Comparison of ENCODE assay signal across 18 mouse cellular contexts in genomic region chrX:52626963-52627716, GRCm38 (mm10). TPM values are rescaled to one million over a fixed set of nuclear protein-coding genes. Genes with fewer than 3 reads are reported as not detected.
A peak's percentile ranks its signal among the peaks of the same experiment; 100 is the strongest.
DNase-seq lines count a peak whose midpoint lies in the region; ATAC-seq and TF ChIP-seq lines count a peak whose summit lies in the region.
"Had no signal": no experiment of that assay in that cellular context is flagged by ENCODE, and none has a peak within 500 bp of the region (broad histone marks: within the 10 kb centered on the region; RNA-seq: fewer than 3 reads in every experiment).

No protein-coding gene starts in this region.

- DNase-seq in intestine, embryonic 14.5 days (ENCODE audit: low spot score): no peak
- peak; percentile 47 for DNase-seq in midbrain, embryonic 11.5 days (ENCODE audit: low spot score, missing footprints)
- no peak for DNase-seq in cerebellum, adult 11 months
- DNase-seq: adrenal gland, postnatal 10 days; cerebellum, adult 8-10 months; gastrocnemius, postnatal 25 days; layer of hippocampus, postnatal 36 days; midbrain, embryonic 14.5 days; thymus, postnatal 25 days had no signal

- no peak for TF ChIP-seq CTCF in intestine, postnatal 0 days (IDR thresholded peaks at IDR 0.05; ENCODE audit: low read depth)
- TF ChIP-seq CTCF in embryonic fibroblast, embryonic 13.5 days (IDR thresholded peaks at IDR 0.05; ENCODE audit: borderline replicate concordance, insufficient read depth, low read length): no peak

- no peaks in the 10 kb centered on the region for H3K36me3 ChIP-seq in intestine, embryonic 14.5 days (ENCODE audit: control insufficient read depth, insufficient read depth, low read length)
- H3K36me3 ChIP-seq in intestine, postnatal 0 days (ENCODE audit: control insufficient read depth, insufficient read depth): no peaks in the 10 kb centered on the region
- no peaks in the 10 kb centered on the region for H3K36me3 ChIP-seq in midbrain, embryonic 11.5 days (ENCODE audit: control insufficient read depth, insufficient read depth, low read length)
- no peaks in the 10 kb centered on the region for H3K36me3 ChIP-seq in midbrain, embryonic 13.5 days
- no peaks in the 10 kb centered on the region for H3K36me3 ChIP-seq in stomach, embryonic 15.5 days
- H3K36me3 ChIP-seq: hindbrain, embryonic 10.5 days had no signal

- no peak for ATAC-seq in intestine, embryonic 14.5 days (replicated peaks; ENCODE audit: low FRiP score, low TSS enrichment, low read depth)
- no peak for ATAC-seq in intestine, postnatal 0 days
- ATAC-seq in midbrain, embryonic 11.5 days (ENCODE audit: low FRiP score): no peak
- ATAC-seq in midbrain, embryonic 13.5 days: no peak
- ATAC-seq in stomach, embryonic 15.5 days (ENCODE audit: insufficient read depth, low FRiP score, low read depth): no peak
- no peak for ATAC-seq in granulocyte monocyte progenitor cell, adult 5-6 weeks (replicated peaks; ENCODE audit: poor library complexity, severe bottlenecking)
- ATAC-seq: CD4-positive, CD25-positive, alpha-beta regulatory T cell, adult 4 months had no signal

- 43% methylated on average over 5 of the region's 6 CpGs for WGBS in intestine, embryonic 14.5 days
- WGBS in intestine, postnatal 0 days: 60% methylated on average over 6 of the region's 6 CpGs
- WGBS in midbrain, embryonic 11.5 days: 63% methylated on average over 6 of the region's 6 CpGs
- 71% methylated on average over 6 of the region's 6 CpGs for WGBS in midbrain, embryonic 13.5 days
- 49% methylated on average over 6 of the region's 6 CpGs for WGBS in stomach, embryonic 15.5 days

- no peaks in the 10 kb centered on the region for H3K27me3 ChIP-seq in intestine, embryonic 14.5 days (replicated peaks; ENCODE audit: control insufficient read depth, insufficient read depth, low read length)
- no peaks in the 10 kb centered on the region for H3K27me3 ChIP-seq in intestine, postnatal 0 days (replicated peaks; ENCODE audit: control insufficient read depth, insufficient read depth, low read length)
- H3K27me3 ChIP-seq in midbrain, embryonic 11.5 days (ENCODE audit: control insufficient read depth, insufficient read depth, low read length): no peaks in the 10 kb centered on the region
- peaks cover 7% of the 10 kb centered on the region; the same call in 1 of the 2 replicates for H3K27me3 ChIP-seq in midbrain, embryonic 13.5 days
- no peaks in the 10 kb centered on the region for H3K27me3 ChIP-seq in stomach, embryonic 15.5 days (replicated peaks)

- no peaks in the 10 kb centered on the region for H3K9me3 ChIP-seq in intestine, embryonic 14.5 days (ENCODE audit: control insufficient read depth, low read length)
- H3K9me3 ChIP-seq in intestine, postnatal 0 days (ENCODE audit: control insufficient read depth): no peaks in the 10 kb centered on the region
- H3K9me3 ChIP-seq in midbrain, embryonic 11.5 days (ENCODE audit: control insufficient read depth, low read length): no peaks in the 10 kb centered on the region
- no peaks in the 10 kb centered on the region for H3K9me3 ChIP-seq in midbrain, embryonic 13.5 days
- H3K9me3 ChIP-seq in stomach, embryonic 15.5 days: no peaks in the 10 kb centered on the region
- H3K9me3 ChIP-seq: hindbrain, embryonic 10.5 days had no signal

- H3K4me2 ChIP-seq in intestine, embryonic 14.5 days (ENCODE audit: low read length): no peak overlapping the region
- H3K4me2 ChIP-seq in intestine, postnatal 0 days (replicated peaks; ENCODE audit: low read depth): no peak overlapping the region
- H3K4me2 ChIP-seq in midbrain, embryonic 11.5 days: no peak overlapping the region
- no peak overlapping the region for H3K4me2 ChIP-seq in midbrain, embryonic 13.5 days (replicated peaks)
- H3K4me2 ChIP-seq in stomach, embryonic 15.5 days: no peak overlapping the region

- H3K4me3 ChIP-seq in intestine, embryonic 14.5 days (ENCODE audit: low read depth, low read length): no peak overlapping the region
- H3K4me3 ChIP-seq in intestine, postnatal 0 days (ENCODE audit: low read depth, low read length): no peak overlapping the region
- no peak overlapping the region for H3K4me3 ChIP-seq in midbrain, embryonic 11.5 days (ENCODE audit: low read depth, low read length)
- no peak overlapping the region for H3K4me3 ChIP-seq in midbrain, embryonic 13.5 days (replicated peaks)
- no peak overlapping the region for H3K4me3 ChIP-seq in embryonic fibroblast, embryonic 13.5 days (ENCODE audit: insufficient read depth, low read length)
- H3K4me3 ChIP-seq in stomach, embryonic 15.5 days (replicated peaks): no peak overlapping the region
- H3K4me3 ChIP-seq: hindbrain, embryonic 10.5 days had no signal

- H3K4me1 ChIP-seq in intestine, embryonic 14.5 days (replicated peaks; ENCODE audit: control insufficient read depth, insufficient read depth, low read length): peaks cover 15% of the 10 kb centered on the region; the same call in 1 of the 2 replicates
- no peaks in the 10 kb centered on the region; the same call in 1 of the 2 replicates for H3K4me1 ChIP-seq in intestine, postnatal 0 days (replicated peaks; ENCODE audit: control insufficient read depth, insufficient read depth, low read length)
- H3K4me1 ChIP-seq in midbrain, embryonic 11.5 days (ENCODE audit: control insufficient read depth, insufficient read depth, low read length): no peaks in the 10 kb centered on the region; the same call in 1 of the 2 replicates
- H3K4me1 ChIP-seq in midbrain, embryonic 13.5 days (replicated peaks): no peaks in the 10 kb centered on the region
- peaks cover 7% of the 10 kb centered on the region; the same call in 1 of the 2 replicates for H3K4me1 ChIP-seq in embryonic fibroblast, embryonic 13.5 days (ENCODE audit: control insufficient read depth, insufficient read depth, low read length)
- H3K4me1 ChIP-seq in stomach, embryonic 15.5 days: no peaks in the 10 kb centered on the region; the same call in 1 of the 2 replicates

- TF ChIP-seq POLR2A in embryonic fibroblast, embryonic 13.5 days (IDR thresholded peaks at IDR 0.05; ENCODE audit: low read depth, low read length): no peak

- no peak overlapping the region for H3K9ac ChIP-seq in intestine, embryonic 14.5 days (ENCODE audit: low read length)
- no peak overlapping the region for H3K9ac ChIP-seq in intestine, postnatal 0 days (ENCODE audit: low read depth, low read length)
- no peak overlapping the region for H3K9ac ChIP-seq in midbrain, embryonic 11.5 days (ENCODE audit: low read length)
- H3K9ac ChIP-seq in midbrain, embryonic 13.5 days (replicated peaks): no peak overlapping the region
- no peak overlapping the region for H3K9ac ChIP-seq in stomach, embryonic 15.5 days

- peak overlapping the region; percentile 87 for H3K27ac ChIP-seq in intestine, embryonic 14.5 days (ENCODE audit: low read depth)
- H3K27ac ChIP-seq in intestine, postnatal 0 days (ENCODE audit: low read depth, low read length): no peak overlapping the region
- no peak overlapping the region for H3K27ac ChIP-seq in midbrain, embryonic 11.5 days (ENCODE audit: low read depth, low read length)
- no peak overlapping the region for H3K27ac ChIP-seq in midbrain, embryonic 13.5 days
- H3K27ac ChIP-seq in embryonic fibroblast, embryonic 13.5 days (ENCODE audit: insufficient read depth, low read length): peak overlapping the region; percentile 52; the same call in 1 of the 2 replicates
- H3K27ac ChIP-seq in stomach, embryonic 15.5 days: peak overlapping the region; percentile 78
- H3K27ac ChIP-seq: hindbrain, embryonic 10.5 days; macrophage had no signal

RNA-seq across cellular contexts. Expression of gene Gpc3, which starts 13.4 kb away (rescaled TPM):
- polyA plus RNA-seq in intestine, embryonic 14.5 days (2014; fragmentation: Nextera tagmentation; extraction: Ambion mirVana): 634 and 708 TPM in 2 replicates
- 240 and 257 TPM in 2 replicates for polyA plus RNA-seq in intestine, postnatal 0 days (2015; fragmentation: Nextera tagmentation; extraction: Ambion mirVana)
- polyA plus RNA-seq in midbrain, embryonic 11.5 days (2014; fragmentation: Nextera tagmentation; extraction: Ambion mirVana): 225 and 252 TPM in 2 replicates
- polyA plus RNA-seq in midbrain, embryonic 13.5 days (2015; fragmentation: Nextera tagmentation; extraction: Ambion mirVana): 55.9 and 58.0 TPM in 2 replicates
- 57.8 and 149 TPM in 2 replicates for polyA plus RNA-seq in embryonic fibroblast, embryonic 13.5 days (2011; ENCODE audit: insufficient read length, low read depth, missing spikeins)
- polyA plus RNA-seq in stomach, embryonic 15.5 days (2015; fragmentation: Nextera tagmentation; extraction: Ambion mirVana): 581 and 596 TPM in 2 replicates
- 2.2 and 6.1 TPM in 2 replicates for total RNA-seq in granulocyte monocyte progenitor cell, adult 5-6 weeks (2014; fragmentation: Nextera tagmentation)
- total RNA-seq in granulocyte monocyte progenitor cell, adult 5-6 weeks (2017): 3.6 and 4.3 TPM in 2 replicates
- total RNA-seq: MEL had no signal
- polyA plus RNA-seq: CD4-positive, CD25-positive, alpha-beta regulatory T cell, adult 4 months; macrophage had no signal

Comparison
In these comparisons a context has a peak if more than half of its experiments do, and no peak if none do; other contexts are left out.
1. H3K27ac ChIP-seq: peak in intestine, embryonic 14.5 days (single experiment), embryonic fibroblast, embryonic 13.5 days (single experiment) and stomach, embryonic 15.5 days (single experiment); none in intestine, postnatal 0 days (single experiment), midbrain, embryonic 11.5 days (single experiment) and midbrain, embryonic 13.5 days (single experiment).